Mouse (Mus musculus): ENCODE measurements around the gene Apela.

DNA sequence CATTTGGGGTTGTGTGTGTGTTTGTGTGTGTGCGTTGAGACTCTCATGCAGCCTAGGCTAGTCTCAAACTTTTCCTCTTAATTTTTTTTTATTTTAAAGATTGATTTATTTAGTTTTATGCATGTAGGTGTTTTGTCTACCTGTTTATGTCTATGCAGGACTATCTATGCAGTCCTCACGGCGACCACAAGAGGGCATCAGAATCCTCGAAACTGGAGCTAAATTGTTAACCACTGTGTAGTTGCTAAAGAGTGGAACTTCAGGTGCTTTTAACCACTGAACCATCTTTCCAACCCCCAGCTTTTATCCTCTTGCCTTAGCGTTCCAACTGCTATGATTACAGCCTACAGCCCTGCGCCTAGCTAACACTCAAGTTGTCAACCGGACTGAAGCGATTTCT is 14.7 kb downstream of the Apela start:
- TF ChIP-seq EP300 (IDR thresholded peaks at IDR 0.05; ENCODE audit: insufficient read depth, low read depth, low read length) (no peak), CTCF (IDR thresholded peaks at IDR 0.05) (peak; percentile 80), POLR2A (IDR thresholded peaks at IDR 0.05; ENCODE audit: insufficient read depth, low read depth, low read length) (no peak)

All from heart, adult 2 months (tissue).